Mouse (Mus musculus) thymus, adult 2 months (tissue): ENCODE data around the gene Xrcc1. TPM values are rescaled to one million over a fixed set of nuclear protein-coding genes. Genes with fewer than 3 reads are reported as not detected.

Experiments used
- DNase-seq: peaks from one replicate; pipeline ENCODE4 v3.0.0; 2021
- H3K27ac ChIP-seq: fragments of 200-500 bp; 2 replicates; pipeline ENCODE4 v1.5.1; 2012; ENCODE audit warnings: low read length, control low read depth; ENCODE audit not compliant: control insufficient read depth, insufficient read depth
- H3K27me3 ChIP-seq: fragments of 200-500 bp; 2 replicates; pipeline ENCODE4 v1.6.1; 2012; ENCODE audit warnings: mild to moderate bottlenecking, low read length, moderate library complexity, mixed read lengths; ENCODE audit not compliant: control insufficient read depth, insufficient read depth
- H3K36me3 ChIP-seq: fragments of 200-500 bp; 2 replicates; pipeline ENCODE4 v1.6.1; 2012; ENCODE audit warnings: mild to moderate bottlenecking, low read length, moderate library complexity; ENCODE audit not compliant: control insufficient read depth, insufficient read depth
- H3K4me1 ChIP-seq: fragments of 200-500 bp; replicated peaks from 2 replicates; pipeline ENCODE4 v1.6.1; 2012; ENCODE audit warnings: low read length; ENCODE audit not compliant: control insufficient read depth, insufficient read depth
- H3K4me3 ChIP-seq: fragments of 200-500 bp; 2 replicates; pipeline ENCODE4 v1.5.1; 2012; ENCODE audit warnings: mild to moderate bottlenecking, low read length, control low read depth, moderate library complexity; ENCODE audit not compliant: control insufficient read depth, insufficient read depth
- CTCF ChIP-seq: fragments of 200-500 bp; IDR thresholded peaks from 2 replicates; pipeline ENCODE4 v1.5.1; 2012; ENCODE audit warnings: mild to moderate bottlenecking, control low read depth, low read length, moderate library complexity, borderline replicate concordance; ENCODE audit not compliant: control insufficient read depth, poor library complexity, insufficient read depth; ENCODE audit errors: extremely low read depth
- POLR2A ChIP-seq: fragments of 200-500 bp; IDR thresholded peaks from 2 replicates; pipeline ENCODE4 v1.6.1; 2012; ENCODE audit warnings: mild to moderate bottlenecking, low read length, control low read depth, moderate library complexity; ENCODE audit not compliant: control insufficient read depth, poor library complexity, insufficient read depth; ENCODE audit errors: extremely low read depth
- WGBS: fragments of 180-500 bp; shearing (Covaris S2); methylation state at CpG from one replicate; pipeline ENCODE4 v1.1.7; 2018; 5-methylcytosine and 5-hydroxymethylcytosine counted together
- polyA plus RNA-seq: library from polyadenylated mRNA; depleted of rRNA; stranded (reverse); fragments of >200 nt; gene quantifications from 2 replicates; pipeline ENCODE4 v1.2.3, GENCODE M21; 2012; rRNA removed

Xrcc1 gene
- polyA plus RNA-seq, 1 experiment: 115 TPM

DNA sequence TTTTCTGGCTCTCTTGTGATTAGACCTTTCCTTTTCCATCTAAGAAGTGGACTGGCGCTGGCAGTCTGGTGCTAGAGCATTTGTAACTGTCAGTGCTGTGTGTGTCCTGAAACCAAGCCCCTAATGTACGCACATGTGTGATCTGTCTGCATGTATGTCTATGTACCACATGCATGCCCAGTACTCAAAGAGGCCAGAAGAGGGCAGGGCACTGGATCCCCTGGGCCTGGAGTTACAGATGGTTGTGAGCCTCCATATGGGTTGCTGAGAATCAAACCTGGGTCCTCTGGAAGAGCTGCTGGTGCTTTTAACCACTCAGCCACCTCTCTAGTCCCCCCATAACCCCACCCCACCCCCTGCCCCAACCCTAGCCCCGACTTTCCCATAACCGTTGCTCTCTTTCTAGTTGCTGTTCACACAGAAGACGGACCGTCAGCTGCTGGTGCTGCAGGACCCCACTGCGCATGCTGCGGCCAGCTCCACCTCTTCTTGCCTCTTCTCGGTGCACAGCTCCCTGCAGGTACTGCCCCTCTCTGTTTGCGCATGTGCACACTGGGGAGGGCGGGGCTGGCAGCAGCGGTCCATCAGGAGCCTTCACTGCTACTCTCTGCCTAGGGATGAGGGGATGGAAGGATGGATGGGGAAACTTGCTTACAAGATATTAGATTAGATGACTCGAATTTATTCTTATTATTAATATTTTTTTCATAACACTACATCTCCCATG, 73.7 kb downstream of the Xrcc1 start:
- no peak overlapping the region for H3K4me3 ChIP-seq
- H3K4me1 ChIP-seq: peaks cover 26% of the 10 kb centered on the region
- H3K27ac ChIP-seq: no peak overlapping the region
- TF ChIP-seq POLR2A (no peak), CTCF (no peak)
- H3K27me3 ChIP-seq: no peaks in the 10 kb centered on the region
- no peak for DNase-seq
- 94% methylated on average over 13 of the region's 13 CpGs for WGBS
- peaks cover 24% of the 10 kb centered on the region for H3K36me3 ChIP-seq

DNA sequence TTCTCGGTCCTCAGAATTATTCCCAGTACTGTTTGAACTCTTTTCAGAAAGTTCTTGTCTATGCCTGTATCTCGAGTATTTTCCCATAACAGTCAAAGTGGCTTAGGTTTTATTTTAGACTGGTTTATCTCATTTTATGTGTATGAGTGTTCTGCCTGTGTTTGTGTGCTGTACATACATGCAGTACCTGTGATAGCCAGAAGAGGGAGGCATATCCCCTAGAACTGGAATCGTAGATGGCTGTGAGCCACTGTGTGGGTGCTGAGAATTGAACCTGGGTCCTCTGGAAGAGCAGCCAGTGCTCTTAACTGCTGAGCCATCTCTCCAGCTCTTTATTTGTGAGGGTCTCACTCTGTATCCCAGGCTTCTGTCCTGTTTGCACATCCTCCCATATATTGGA, 75.1 kb downstream of the Xrcc1 start:
- no peak for TF ChIP-seq POLR2A
- no peak overlapping the region for H3K27ac ChIP-seq
- WGBS: 97% methylated on average over 3 of the region's 3 CpGs
- no peaks in the 10 kb centered on the region for H3K27me3 ChIP-seq
- H3K4me1 ChIP-seq: peaks cover 25% of the 10 kb centered on the region
- no peak for DNase-seq
- H3K4me3 ChIP-seq: no peak overlapping the region
- H3K36me3 ChIP-seq: peaks cover 25% of the 10 kb centered on the region

DNA sequence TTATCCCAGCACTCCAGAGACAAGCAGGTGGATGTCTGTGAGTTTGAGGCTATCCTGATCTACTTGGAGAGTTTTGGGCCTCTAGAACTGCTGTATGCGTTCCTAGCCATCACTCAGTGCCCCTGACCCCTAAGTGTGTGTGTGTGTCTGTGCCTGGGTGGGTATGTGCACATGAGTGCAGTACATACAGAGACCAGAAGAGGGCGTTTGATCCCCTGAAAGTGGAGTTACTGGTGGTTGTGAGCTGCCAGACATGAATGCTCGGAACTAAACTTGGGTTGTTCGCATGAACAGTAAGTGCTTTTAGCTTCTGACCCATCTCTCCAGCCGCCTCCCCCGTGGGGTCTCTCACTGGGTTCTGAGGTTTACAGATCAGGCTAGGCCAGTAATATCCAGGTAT, 76.9 kb downstream of the Xrcc1 start:
- TF ChIP-seq POLR2A (no peak), CTCF (no peak)
- peaks cover 30% of the 10 kb centered on the region for H3K36me3 ChIP-seq
- WGBS: 94% methylated on average over 6 of the region's 6 CpGs
- H3K27ac ChIP-seq: no peak overlapping the region
- no peak for DNase-seq
- H3K4me1 ChIP-seq: peaks cover 10% of the 10 kb centered on the region
- H3K4me3 ChIP-seq: no peak overlapping the region
- H3K27me3 ChIP-seq: no peaks in the 10 kb centered on the region

Other genes starting within 250 kb of the Xrcc1 start
- gene Zfp61, start 245.1 kb upstream of the Xrcc1 start, polyA plus RNA-seq: 16.1 and 22.6 TPM in 2 replicates
- gene Zfp94, start 229.6 kb upstream of the Xrcc1 start, polyA plus RNA-seq: 6.2 and 6.8 TPM in 2 replicates
- gene Tescl, start 212.4 kb upstream of the Xrcc1 start, polyA plus RNA-seq: 0.12 TPM in 1 of 2 replicates, not detected in the other
- 0.85 and 1.00 TPM in 2 replicates for gene Lypd5, start 197.1 kb upstream of the Xrcc1 start, polyA plus RNA-seq
- gene Kcnn4, start 176.0 kb upstream of the Xrcc1 start, polyA plus RNA-seq: 402 and 429 TPM in 2 replicates
- 166 and 168 TPM in 2 replicates for gene Smg9, start 146.7 kb upstream of the Xrcc1 start, polyA plus RNA-seq
- 0.97 and 3.0 TPM in 2 replicates for gene Irgc1, start 94.0 kb upstream of the Xrcc1 start, polyA plus RNA-seq
- gene Plaur, start 83.8 kb upstream of the Xrcc1 start, polyA plus RNA-seq: 7.0 and 9.5 TPM in 2 replicates
- gene Cadm4, start 64.3 kb upstream of the Xrcc1 start, polyA plus RNA-seq: 6.4 and 7.1 TPM in 2 replicates
- gene Zfp428, start 39.3 kb upstream of the Xrcc1 start, polyA plus RNA-seq: 14.4 and 18.7 TPM in 2 replicates
- gene AC161166.1, start 33.8 kb upstream of the Xrcc1 start, polyA plus RNA-seq: 0.08 TPM in 1 of 2 replicates, not detected in the other
- gene Irgq, start 15.6 kb upstream of the Xrcc1 start, polyA plus RNA-seq: 34.7 and 36.6 TPM in 2 replicates
- 3.6 and 5.4 TPM in 2 replicates for gene Pinlyp, start 171 bp upstream of the Xrcc1 start, polyA plus RNA-seq
- gene Ethe1, start 41.3 kb downstream of the Xrcc1 start, polyA plus RNA-seq: 43.3 and 45.9 TPM in 2 replicates
- gene Zfp575, start 41.4 kb downstream of the Xrcc1 start, polyA plus RNA-seq: 0.24 and 0.98 TPM in 2 replicates
- 10.7 and 11.5 TPM in 2 replicates for gene Phldb3, start 64.5 kb downstream of the Xrcc1 start, polyA plus RNA-seq
- gene Lypd3, start 90.3 kb downstream of the Xrcc1 start, polyA plus RNA-seq: 4.2 and 4.7 TPM in 2 replicates
- 0.38 TPM in 1 of 2 replicates, not detected in the other for gene Tex101, start 130.4 kb downstream of the Xrcc1 start, polyA plus RNA-seq
- not detected in 2 replicates for gene BC049730, start 163.0 kb downstream of the Xrcc1 start, polyA plus RNA-seq
- not detected in 2 replicates for gene Gm4763, start 180.6 kb downstream of the Xrcc1 start, polyA plus RNA-seq
- gene Cd177, start 214.0 kb downstream of the Xrcc1 start, polyA plus RNA-seq: 2.9 and 3.0 TPM in 2 replicates
- 1.4 and 2.1 TPM in 2 replicates for gene Ceacam10, start 230.9 kb downstream of the Xrcc1 start, polyA plus RNA-seq